In genomic region chr2:35612297-35612696, GRCm38 (mm10) we compare ENCODE assay signal across 13 mouse cellular contexts. TPM values are rescaled to one million over a fixed set of nuclear protein-coding genes. Genes with fewer than 3 reads are reported as not detected.
DNase-seq lines count a peak whose midpoint lies in the region; ATAC-seq and TF ChIP-seq lines count a peak whose summit lies in the region.
"Had no signal": no experiment of that assay in that cellular context is flagged by ENCODE, and none has a peak within 500 bp of the region (broad histone marks: within the 10 kb centered on the region; RNA-seq: fewer than 3 reads in every experiment).

No protein-coding gene starts in this region.

- no peak for ATAC-seq in hindbrain, embryonic 13.5 days (ENCODE audit: low FRiP score)
- no peak for ATAC-seq in heart, postnatal 0 days (ENCODE audit: insufficient read depth, low read depth)
- ATAC-seq: hindbrain, embryonic 16.5 days; intestine, postnatal 0 days; liver, embryonic 12.5 days; midbrain, embryonic 15.5 days had no signal

- DNase-seq in gastrocnemius, postnatal 25 days = peak; percentile 60
- DNase-seq in gastrocnemius, postnatal 14 days = no peak
- DNase-seq in hindbrain, embryonic 10.5 days (ENCODE audit: low spot score) = no peak
- no peak for DNase-seq in heart, postnatal 0 days (ENCODE audit: low spot score)
- DNase-seq in adrenal gland, adult 8-10 months = no peak

- no peaks in the 10 kb centered on the region for H3K9me3 ChIP-seq in hindbrain, embryonic 10.5 days
- no peaks in the 10 kb centered on the region for H3K9me3 ChIP-seq in hindbrain, embryonic 13.5 days
- H3K9me3 ChIP-seq in heart, postnatal 0 days (replicated peaks; ENCODE audit: control insufficient read depth, low read length) = no peaks in the 10 kb centered on the region
- H3K9me3 ChIP-seq: embryonic facial prominence, embryonic 13.5 days; liver, embryonic 12.5 days; lung, embryonic 15.5 days; midbrain, embryonic 15.5 days had no signal

- peaks cover 11% of the 10 kb centered on the region; the same call in 1 of the 2 replicates for H3K27me3 ChIP-seq in hindbrain, embryonic 10.5 days (ENCODE audit: insufficient read depth, poor library complexity, severe bottlenecking)
- peaks cover 11% of the 10 kb centered on the region; the same call in 1 of the 2 replicates for H3K27me3 ChIP-seq in hindbrain, embryonic 13.5 days
- no peaks in the 10 kb centered on the region for H3K27me3 ChIP-seq in heart, postnatal 0 days (ENCODE audit: control insufficient read depth, insufficient read depth, low read length)
- H3K27me3 ChIP-seq: embryonic facial prominence, embryonic 13.5 days; lung, embryonic 15.5 days; midbrain, embryonic 15.5 days had no signal

- H3K4me1 ChIP-seq in hindbrain, embryonic 10.5 days (replicated peaks) = peaks cover 98% of the 10 kb centered on the region
- peaks cover 51% of the 10 kb centered on the region for H3K4me1 ChIP-seq in hindbrain, embryonic 13.5 days (replicated peaks)
- H3K4me1 ChIP-seq in brown adipose tissue, adult 24 weeks (ENCODE audit: control insufficient read depth, insufficient read depth, insufficient read length, low read length) = peaks cover 70% of the 10 kb centered on the region
- H3K4me1 ChIP-seq in heart, postnatal 0 days (ENCODE audit: control insufficient read depth, insufficient read depth) = peaks cover 55% of the 10 kb centered on the region

- intact Hi-C loops in gastrocnemius, postnatal 14 days (cut with DNase I; ENCODE audit: low total_unique reads) = no loop called here

- no peak for TF ChIP-seq CTCF in heart, postnatal 0 days (IDR thresholded peaks at IDR 0.05; ENCODE audit: low read depth)

- TF ChIP-seq EP300 in heart, postnatal 0 days (IDR thresholded peaks at IDR 0.05; ENCODE audit: low read depth) = no peak

- H3K4me3 ChIP-seq in hindbrain, embryonic 10.5 days = no peak overlapping the region
- H3K4me3 ChIP-seq in hindbrain, embryonic 13.5 days = no peak overlapping the region
- no peak overlapping the region for H3K4me3 ChIP-seq in brown adipose tissue, adult 24 weeks (ENCODE audit: insufficient read depth, low read depth, low read length)
- no peak overlapping the region for H3K4me3 ChIP-seq in heart, postnatal 0 days (ENCODE audit: low read depth, low read length)
- H3K4me3 ChIP-seq: embryonic facial prominence, embryonic 13.5 days; liver, embryonic 12.5 days; lung, embryonic 15.5 days; midbrain, embryonic 15.5 days had no signal

- WGBS in hindbrain, embryonic 10.5 days = 89% methylated on average over 7 of the region's 7 CpGs
- 91% methylated on average over 7 of the region's 7 CpGs for WGBS in hindbrain, embryonic 13.5 days
- WGBS in heart, postnatal 0 days = 74% methylated on average over 7 of the region's 7 CpGs

- H3K27ac ChIP-seq in hindbrain, embryonic 10.5 days = peak overlapping the region; percentile 78
- H3K27ac ChIP-seq in hindbrain, embryonic 13.5 days = no peak overlapping the region
- H3K27ac ChIP-seq in brown adipose tissue, adult 24 weeks (replicated peaks; ENCODE audit: low read depth, low read length) = peak overlapping the region; percentile 52
- H3K27ac ChIP-seq in heart, postnatal 0 days (ENCODE audit: low read depth) = 0 out of 2 replicates have a peak overlapping the region, but pooled peaks have one; percentile 10
- H3K27ac ChIP-seq: embryonic facial prominence, embryonic 13.5 days; liver, embryonic 12.5 days; midbrain, embryonic 15.5 days had no signal

- no peak overlapping the region for H3K9ac ChIP-seq in hindbrain, embryonic 13.5 days
- H3K9ac ChIP-seq in heart, postnatal 0 days (replicated peaks; ENCODE audit: low read depth, low read length) = no peak overlapping the region
- H3K9ac ChIP-seq: embryonic facial prominence, embryonic 13.5 days; liver, embryonic 12.5 days; lung, embryonic 15.5 days; midbrain, embryonic 15.5 days had no signal

- no peaks in the 10 kb centered on the region for H3K36me3 ChIP-seq in hindbrain, embryonic 10.5 days
- no peaks in the 10 kb centered on the region for H3K36me3 ChIP-seq in hindbrain, embryonic 13.5 days
- H3K36me3 ChIP-seq in heart, postnatal 0 days (replicated peaks; ENCODE audit: control insufficient read depth, insufficient read depth, low read length) = no peaks in the 10 kb centered on the region
- H3K36me3 ChIP-seq: embryonic facial prominence, embryonic 13.5 days; liver, embryonic 12.5 days; lung, embryonic 15.5 days; midbrain, embryonic 15.5 days had no signal

- H3K4me2 ChIP-seq in hindbrain, embryonic 13.5 days = no peak overlapping the region
- H3K4me2 ChIP-seq in heart, postnatal 0 days (ENCODE audit: low read depth, low read length) = no peak overlapping the region
- H3K4me2 ChIP-seq: embryonic facial prominence, embryonic 13.5 days; liver, embryonic 12.5 days; lung, embryonic 15.5 days; midbrain, embryonic 15.5 days had no signal

RNA-seq across cellular contexts. Expression of gene Dab2ip, which starts 54.2 kb away (rescaled TPM):
- total RNA-seq in gastrocnemius, postnatal 25 days (2021) = 10 to 100 TPM; 40.1 to 40.7 TPM
- 10 to 100 TPM; 42.8 to 46.3 TPM for total RNA-seq in gastrocnemius, postnatal 14 days (2021)
- polyA plus RNA-seq in hindbrain, embryonic 10.5 days (2016; fragmentation: Nextera tagmentation; extraction: Ambion mirVana) = 26.9 and 28.8 TPM in 2 replicates
- polyA plus RNA-seq in hindbrain, embryonic 13.5 days (2015; fragmentation: Nextera tagmentation; extraction: Ambion mirVana) = 31.2 and 38.8 TPM in 2 replicates
- 14.3 and 19.1 TPM in 2 replicates for polyA plus RNA-seq in brown adipose tissue, adult 24 weeks (2012; ENCODE audit: insufficient read depth, insufficient read length, missing spikeins)
- total RNA-seq in heart, postnatal 0 days (2014; rRNA removed; ENCODE audit: low replicate concordance) = 57.7 and 61.1 TPM in 2 replicates
- 23.8 and 23.9 TPM in 2 replicates for polyA plus RNA-seq in heart, postnatal 0 days (2015; fragmentation: Nextera tagmentation; extraction: Ambion mirVana)
- total RNA-seq in adrenal gland, adult 8-10 months (2022) = 10 to 100 TPM; 84.5 to 95.8 (median 90.0) TPM
